Mouse (Mus musculus) skeletal muscle tissue, adult 2 months (tissue): ENCODE results near the gene Zfp189.
A peak's percentile ranks its signal among the peaks of the same experiment; 100 is the strongest.

Source experiments
- DNase-seq: peaks from one replicate; pipeline ENCODE4 v3.0.0-alpha.2; 2012; ENCODE audit warnings: low read depth, low spot score

The Zfp189 gene

GRCm38 (mm10) chr4:49536671-49537070 lies 15.7 kb downstream of the Zfp189 start:
- DNase-seq, result no peak

GRCm38 (mm10) chr4:49539665-49540064 lies 18.7 kb downstream of the Zfp189 start:
- no peak for DNase-seq

GRCm38 (mm10) chr4:49540966-49541365 lies 20.0 kb downstream of the Zfp189 start:
- peak; percentile 30 for DNase-seq

- DNase-seq, result no peak
These were observed 25.1 kb downstream of the Zfp189 start for GRCm38 (mm10) chr4:49546026-49546425.

- DNase-seq, result no peak
These were observed 26.0 kb downstream of the Zfp189 start for GRCm38 (mm10) chr4:49546873-49547543.

GRCm38 (mm10) chr4:49547544-49548219 lies 26.7 kb downstream of the Zfp189 start:
- DNase-seq, result no peak

GRCm38 (mm10) chr4:49549383-49549782 lies 28.4 kb downstream of the Zfp189 start, which contains the start of gene Aldob:
Gene Aldob (minus strand): TSS chr4:49549546.
- no peak for DNase-seq

- no peak for DNase-seq
These were observed 32.4 kb downstream of the Zfp189 start for GRCm38 (mm10) chr4:49553380-49553779.

- DNase-seq, result no peak
These were observed 36.4 kb downstream of the Zfp189 start for GRCm38 (mm10) chr4:49557375-49557774.

- no peak for DNase-seq
These were observed 37.2 kb downstream of the Zfp189 start for GRCm38 (mm10) chr4:49558181-49558580.

GRCm38 (mm10) chr4:49559915-49560772 lies 39.2 kb downstream of the Zfp189 start:
- DNase-seq, result peak; percentile 94

- peak; percentile 68 for DNase-seq
These were observed 46.6 kb downstream of the Zfp189 start for GRCm38 (mm10) chr4:49567613-49568012.

GRCm38 (mm10) chr4:49572194-49572593 lies 51.2 kb downstream of the Zfp189 start:
- DNase-seq, result no peak
